Mouse (Mus musculus): Measurements from ENCODE around the gene Itgb6.

GRCm38 (mm10) chr2:60716549-60716948 lies 5.9 kb downstream of the Itgb6 start:
- TF ChIP-seq JUND (conservative IDR thresholded peaks at IDR 0.05; ENCODE audit: low read depth, low read length) = no peak
- TF ChIP-seq POLR2A (IDR thresholded peaks at IDR 0.05; ENCODE audit: low read depth, low read length) = no peak
- no peak for TF ChIP-seq ZNF384 (IDR thresholded peaks at IDR 0.05; ENCODE audit: low read depth, low read length)
- no peak for TF ChIP-seq USF2 (conservative IDR thresholded peaks at IDR 0.05; ENCODE audit: low read depth, low read length)
- TF ChIP-seq CHD1 (IDR thresholded peaks at IDR 0.05; ENCODE audit: low read depth, low read length) = no peak

All from CH12.LX (cell line).